Mouse (Mus musculus) B cell, adult 2 months (primary cell): ENCODE data around the gene Blzf1.

Experiments used
- DNase-seq, 2 experiments: peaks; one replicate each; pipeline ENCODE4 v3.0.0; 2022

Gene Blzf1

GRCm38 (mm10) chr1:164307124-164307751 is at the start of gene Blzf1:
Gene Blzf1, minus strand, starts transcription at chr1:164307489.
- DNase-seq: peak; percentile 95 to 97

DNA sequence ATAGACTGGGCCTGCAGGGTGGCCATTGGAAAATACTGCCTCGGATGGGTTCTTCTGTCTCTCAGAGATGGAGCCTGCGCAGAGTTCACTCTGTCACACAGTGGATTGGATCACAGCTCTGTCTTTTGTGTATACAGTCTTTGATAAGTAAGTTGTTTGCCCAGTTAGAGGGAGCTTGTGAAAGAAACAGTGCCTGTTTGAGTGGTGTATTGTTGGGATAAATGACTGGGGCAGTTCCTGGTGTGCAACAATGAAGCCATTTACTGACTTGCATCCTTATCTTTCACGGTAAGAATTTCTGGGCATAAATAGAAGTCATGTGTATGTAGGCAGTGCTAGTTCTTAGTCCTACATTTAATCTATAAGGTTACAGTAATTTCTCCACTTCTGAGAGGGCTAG is 46.2 kb upstream of the Blzf1 start:
- no peak for DNase-seq

DNA sequence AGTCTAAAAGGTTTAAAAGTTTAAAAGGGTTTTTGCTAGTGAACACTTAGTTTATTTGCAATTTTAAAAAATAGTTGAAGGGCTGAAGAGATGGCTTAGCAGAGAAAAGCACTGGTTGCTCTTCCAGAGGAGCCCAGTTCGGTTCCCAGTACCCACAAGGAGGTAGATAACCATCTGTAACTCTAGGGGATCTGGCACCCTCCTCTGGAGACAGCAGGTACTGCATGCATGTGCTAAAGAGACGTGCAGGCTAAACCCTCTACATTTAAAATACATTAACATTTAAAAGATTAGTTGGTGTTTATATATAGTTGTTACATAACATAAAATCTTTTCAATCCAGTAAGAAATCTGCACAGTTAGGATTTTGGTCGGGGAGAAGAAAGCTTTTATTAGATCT is 34.9 kb upstream of the Blzf1 start:
- DNase-seq: peak; percentile 64 to 65

DNA sequence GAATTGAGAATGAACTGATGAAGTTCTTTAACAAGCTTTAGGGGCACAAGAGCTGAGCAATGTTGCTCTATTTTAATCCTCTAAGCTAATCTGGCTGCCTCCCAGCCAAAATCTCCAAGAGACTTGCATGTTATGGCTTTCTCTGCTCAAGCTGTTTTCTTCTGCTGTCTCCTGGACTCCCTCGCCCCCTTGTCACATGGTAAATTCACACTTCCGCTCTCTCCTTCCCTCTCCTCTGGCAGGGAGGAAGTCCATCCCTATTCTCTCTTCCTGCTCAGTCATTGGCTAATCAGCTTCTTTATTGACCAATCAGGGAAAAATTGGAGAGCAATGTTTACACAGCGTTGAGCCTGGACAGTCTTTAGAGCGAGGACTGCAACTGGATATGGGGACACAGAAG is 28.6 kb upstream of the Blzf1 start:
- DNase-seq: no peak

DNA sequence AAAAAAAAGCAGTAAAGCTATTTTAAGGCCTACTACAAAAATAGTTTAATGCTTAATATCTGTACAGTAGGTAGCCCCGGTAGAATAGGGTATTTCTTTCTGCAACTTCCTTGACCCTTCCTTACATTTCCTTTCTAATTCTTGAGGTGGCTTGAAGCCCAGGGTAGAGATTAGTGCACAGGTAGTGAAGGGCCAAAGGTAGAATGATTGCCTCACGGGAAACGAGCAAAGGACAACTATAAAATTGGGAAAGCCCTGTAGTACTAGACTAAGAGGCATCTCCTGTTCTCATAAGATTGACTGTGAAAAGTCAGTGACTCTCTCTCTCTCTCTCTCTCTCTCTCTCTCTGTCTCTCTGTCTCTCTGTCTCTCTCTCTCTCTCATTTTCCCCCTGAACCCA is 28.1 kb upstream of the Blzf1 start:
- no peak for DNase-seq

DNA sequence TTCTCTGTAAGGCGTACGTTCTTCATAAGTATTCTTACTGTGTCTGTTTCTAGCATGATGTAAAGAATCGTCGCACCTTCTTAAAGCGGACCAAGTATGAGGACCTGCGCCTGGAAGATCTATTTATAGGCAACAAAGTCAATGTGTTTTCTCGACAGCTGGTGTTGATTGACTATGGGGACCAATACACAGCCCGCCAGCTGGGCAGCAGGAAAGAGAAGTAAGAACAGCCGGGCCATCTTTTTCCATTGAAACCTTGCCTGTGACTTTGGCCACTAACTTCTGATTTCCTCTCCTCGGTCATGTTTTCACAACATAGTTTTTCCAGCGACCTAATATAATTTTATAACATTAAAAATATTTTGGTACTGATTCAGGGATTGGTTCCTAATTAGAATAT is 25.3 kb upstream of the Blzf1 start:
- no peak for DNase-seq

- DNase-seq: no peak
These were observed 20.5 kb upstream of the Blzf1 start for GRCm38 (mm10) chr1:164327764-164328163.

DNA sequence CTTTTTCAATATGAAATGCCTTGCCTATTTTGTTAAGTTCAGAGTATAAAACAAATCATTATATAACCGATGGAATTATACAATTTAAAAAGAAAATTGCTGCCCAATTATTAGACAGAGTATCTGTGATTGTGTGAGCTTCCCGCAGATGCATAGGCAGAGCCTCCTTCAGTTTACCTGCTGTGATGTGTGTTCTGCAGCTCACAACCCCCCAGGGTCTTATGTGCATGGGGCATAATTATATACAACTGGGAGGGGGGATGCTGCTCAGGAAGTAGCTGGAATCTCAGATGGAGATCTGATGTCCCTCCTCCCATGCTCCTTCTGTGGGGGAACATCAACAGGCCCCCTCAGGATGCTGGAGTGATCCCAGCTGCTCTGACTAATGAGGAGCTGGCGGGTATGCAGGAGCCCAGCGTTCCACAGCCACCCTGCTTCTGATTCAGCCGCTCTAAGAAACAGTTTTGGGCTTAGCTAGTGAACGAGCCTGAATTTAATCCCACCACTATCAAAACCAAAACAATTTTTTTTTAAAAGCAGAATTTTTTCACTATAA is 19.4 kb upstream of the Blzf1 start:
- DNase-seq: no peak

GRCm38 (mm10) chr1:164324878-164325277 is 17.6 kb upstream of the Blzf1 start:
- DNase-seq: no peak

GRCm38 (mm10) chr1:164324221-164324620 is 16.9 kb upstream of the Blzf1 start:
- DNase-seq: no peak

DNA sequence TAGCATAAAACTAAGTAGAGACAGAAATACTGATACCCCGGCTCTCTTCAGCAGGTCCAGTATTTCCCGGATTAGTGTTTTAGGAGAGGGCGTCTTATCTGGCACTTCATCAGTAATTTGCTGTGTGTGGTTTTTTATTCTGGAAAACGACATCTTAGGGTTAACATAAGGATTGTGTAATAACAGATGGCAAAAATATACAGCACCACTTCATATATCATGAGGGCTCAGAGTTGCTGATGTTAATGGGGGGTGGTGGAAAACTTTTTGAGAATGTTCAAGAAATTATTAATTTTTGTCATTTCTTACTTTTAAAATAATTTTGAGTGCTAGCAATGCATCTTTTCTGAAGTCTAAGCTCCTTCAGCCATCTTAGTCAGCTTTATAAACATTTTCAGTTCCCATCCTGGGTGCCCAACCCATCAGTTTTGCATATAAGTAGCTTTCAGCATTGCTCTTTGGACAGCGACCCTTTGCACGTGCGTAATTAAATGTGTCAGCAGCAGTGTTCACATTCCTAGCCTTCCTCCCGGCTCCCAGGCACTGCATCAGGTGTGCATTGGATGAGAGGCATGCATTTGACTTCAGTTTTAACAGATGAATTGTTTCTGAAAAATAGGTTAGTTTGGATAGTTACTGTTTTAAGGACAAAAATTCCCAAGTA is 15.8 kb upstream of the Blzf1 start:
- DNase-seq: no peak

GRCm38 (mm10) chr1:164321408-164321807 is 14.1 kb upstream of the Blzf1 start:
- DNase-seq: no peak

DNA sequence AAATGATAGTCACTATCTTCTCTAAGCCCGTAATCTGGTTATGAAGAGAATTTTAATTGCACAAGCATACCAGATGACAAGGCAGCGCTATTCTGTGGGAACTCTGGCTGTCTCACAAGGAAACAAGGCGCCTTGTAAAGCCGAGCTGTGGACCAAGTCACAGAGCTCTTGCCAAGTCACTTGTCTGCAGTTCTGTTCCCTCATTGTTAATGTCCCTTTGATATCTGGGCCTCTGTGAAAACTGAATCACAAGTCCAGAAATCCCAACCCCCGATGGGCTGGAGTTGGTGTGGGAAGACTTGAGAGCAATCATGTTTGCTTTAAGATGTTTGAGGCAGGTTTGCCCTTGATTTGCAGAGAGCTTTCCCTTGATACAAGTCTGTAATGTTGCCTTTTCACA is 13.4 kb upstream of the Blzf1 start:
- DNase-seq: no peak

- DNase-seq: no peak
These were observed 12.4 kb upstream of the Blzf1 start for GRCm38 (mm10) chr1:164319542-164320140.

DNA sequence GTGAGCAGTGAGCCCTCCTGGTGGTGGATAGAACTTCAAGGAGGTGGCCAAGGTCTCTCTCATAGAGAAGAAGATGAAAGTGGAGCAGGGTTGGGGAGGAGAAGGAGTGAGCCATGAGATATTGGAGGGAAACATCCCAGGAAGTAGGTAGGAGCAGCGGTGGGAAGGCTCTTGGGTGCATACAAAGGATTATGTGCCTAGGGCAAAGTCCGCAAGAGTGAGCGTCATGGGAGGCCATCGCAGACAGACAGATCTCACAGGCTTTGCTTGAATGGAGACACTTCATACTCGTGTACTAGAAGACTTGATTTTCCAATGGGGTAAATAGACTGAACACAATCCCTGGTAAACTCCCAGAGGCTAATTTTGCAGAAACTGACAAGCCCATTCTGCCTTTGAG is 11.2 kb upstream of the Blzf1 start:
- no peak for DNase-seq

DNA sequence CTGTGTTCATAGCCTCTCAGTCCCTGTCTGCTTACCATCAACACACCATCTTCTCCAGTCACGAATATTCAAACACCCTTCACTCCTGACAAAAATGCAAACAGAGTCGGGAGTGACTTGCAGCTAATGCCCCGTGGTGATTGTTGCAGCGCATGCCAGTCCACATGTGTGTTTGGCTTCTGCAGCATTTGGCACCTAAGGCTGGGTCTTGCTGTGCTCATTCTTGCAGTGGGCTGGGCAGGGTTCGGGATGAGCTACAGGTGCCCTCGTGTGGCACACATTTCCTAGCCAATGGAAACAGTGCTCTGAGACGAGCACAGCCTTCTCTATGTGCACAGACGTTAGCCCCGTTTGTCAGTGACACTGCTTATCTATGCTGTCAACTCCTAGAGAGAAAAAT is 10.0 kb upstream of the Blzf1 start:
- DNase-seq: no peak

GRCm38 (mm10) chr1:164316697-164317096 is 9.4 kb upstream of the Blzf1 start:
- peak; percentile 81 to 82 for DNase-seq

DNA sequence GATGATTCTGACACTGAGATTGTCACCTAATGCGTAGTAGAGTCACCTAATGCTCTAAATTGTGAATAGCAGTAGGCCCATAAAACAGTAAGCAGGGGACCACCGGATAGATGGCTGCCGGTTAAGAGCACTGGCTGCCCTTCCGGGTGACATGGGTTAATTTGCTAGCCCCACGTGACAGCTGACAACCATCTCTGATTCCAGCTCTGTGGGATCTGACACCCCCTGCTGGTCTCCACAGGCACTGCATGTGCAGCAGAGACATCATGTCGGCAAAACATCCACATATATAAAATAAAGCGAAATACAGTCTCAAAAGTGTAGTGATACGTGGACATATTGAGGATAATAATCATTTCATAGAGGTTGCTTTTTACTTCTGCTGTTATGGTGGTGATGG is 8.0 kb upstream of the Blzf1 start:
- peak; percentile 69 to 73 for DNase-seq

DNA sequence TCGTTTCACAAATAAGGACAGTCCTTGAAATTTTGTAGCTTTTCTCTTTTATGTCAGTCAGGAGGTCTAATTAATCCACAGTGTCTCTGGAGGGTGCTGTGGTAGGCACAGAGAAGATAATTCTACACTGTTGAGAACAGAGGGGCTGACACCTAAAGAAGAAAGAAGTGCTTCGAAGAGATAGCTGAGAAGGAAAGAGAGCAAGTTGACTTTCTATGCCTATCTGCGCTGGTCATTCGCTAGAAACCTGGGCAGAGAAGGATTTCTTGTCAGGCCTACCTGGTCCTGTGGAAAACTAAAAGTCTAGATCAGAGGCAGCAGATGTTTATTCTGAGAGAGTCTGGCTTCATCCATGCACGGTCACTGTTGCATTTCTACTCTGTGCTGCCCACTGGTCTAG is 6.8 kb upstream of the Blzf1 start:
- no peak for DNase-seq

GRCm38 (mm10) chr1:164307922-164308321 is 633 bp upstream of the Blzf1 start:
- no peak for DNase-seq

DNA sequence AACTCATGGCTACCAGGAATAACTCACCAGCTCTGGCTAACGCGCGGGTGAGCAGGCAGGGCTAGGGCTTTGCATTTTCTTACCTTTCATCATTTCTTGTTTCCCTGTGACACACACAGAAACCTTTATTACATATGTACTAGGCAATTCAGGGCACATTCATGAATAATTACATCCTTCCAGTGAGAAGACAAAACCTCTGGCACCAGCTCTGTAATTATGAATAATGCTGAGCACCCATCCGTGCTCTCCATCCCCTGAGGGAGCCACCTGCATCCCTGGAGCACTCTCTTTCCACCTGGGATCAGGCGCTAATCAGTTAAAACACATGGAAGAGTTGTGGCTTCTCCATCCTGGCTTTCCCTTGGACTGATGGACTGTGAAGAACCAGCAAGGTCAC is 3.5 kb downstream of the Blzf1 start, which contains the start of gene Nme7:
Gene Nme7 (plus strand): TSS at position 301 of the 400 bp plus-strand sequence.
- DNase-seq: no peak

GRCm38 (mm10) chr1:164301949-164302348 is 5.3 kb downstream of the Blzf1 start:
- no peak for DNase-seq

- DNase-seq: no peak
These were observed 10.8 kb downstream of the Blzf1 start for GRCm38 (mm10) chr1:164296473-164296872.

DNA sequence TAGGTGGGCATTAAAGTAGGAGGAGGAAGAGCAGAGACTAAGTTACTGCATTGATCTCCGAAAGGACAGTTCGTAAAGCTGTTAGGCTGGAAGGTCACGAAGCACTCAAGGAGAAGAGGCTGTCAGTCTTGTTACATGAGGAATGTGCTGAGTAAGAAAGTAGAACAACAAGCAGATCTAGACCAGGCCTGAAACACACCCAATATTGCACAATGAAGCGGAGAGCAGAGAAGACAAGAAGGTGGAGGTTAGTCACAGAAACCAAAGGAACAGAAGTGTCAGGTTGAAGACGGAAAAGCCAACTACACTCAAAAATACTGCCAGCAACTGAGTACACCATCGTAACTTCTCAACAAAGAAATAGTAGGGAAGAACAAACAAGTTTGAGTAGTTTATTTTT is 13.2 kb downstream of the Blzf1 start:
- DNase-seq: no peak
